Mouse (Mus musculus): Measurements from ENCODE around the gene Zfp593.

The Zfp593 gene

GRCm38 (mm10) chr4:134234876-134235275, 10.5 kb downstream of the Zfp593 start:
- DNase-seq (ENCODE audit: low read depth, low spot score): no peak

GRCm38 (mm10) chr4:134230431-134230830, 15.0 kb downstream of the Zfp593 start:
- no peak for DNase-seq (ENCODE audit: low read depth, low spot score)

- no peak for DNase-seq (ENCODE audit: low read depth, low spot score)
Measured at GRCm38 (mm10) chr4:134227194-134227593, 18.2 kb downstream of the Zfp593 start, which contains the start of gene Catsper4. Gene Catsper4, minus strand, starts transcription at chr4:134227383.

- DNase-seq (ENCODE audit: low read depth, low spot score): no peak
Measured at GRCm38 (mm10) chr4:134222793-134223600, 22.4 kb downstream of the Zfp593 start.

GRCm38 (mm10) chr4:134206488-134207053, 38.8 kb downstream of the Zfp593 start:
- DNase-seq (ENCODE audit: low read depth, low spot score): no peak

- no peak for DNase-seq (ENCODE audit: low read depth, low spot score)
Measured at GRCm38 (mm10) chr4:134203340-134203896, 42.0 kb downstream of the Zfp593 start.

- no peak for DNase-seq (ENCODE audit: low read depth, low spot score)
Measured at GRCm38 (mm10) chr4:134202904-134203303, 42.5 kb downstream of the Zfp593 start, which contains the start of gene Gm7534. Gene Gm7534, minus strand, starts transcription at chr4:134203004.

DNA sequence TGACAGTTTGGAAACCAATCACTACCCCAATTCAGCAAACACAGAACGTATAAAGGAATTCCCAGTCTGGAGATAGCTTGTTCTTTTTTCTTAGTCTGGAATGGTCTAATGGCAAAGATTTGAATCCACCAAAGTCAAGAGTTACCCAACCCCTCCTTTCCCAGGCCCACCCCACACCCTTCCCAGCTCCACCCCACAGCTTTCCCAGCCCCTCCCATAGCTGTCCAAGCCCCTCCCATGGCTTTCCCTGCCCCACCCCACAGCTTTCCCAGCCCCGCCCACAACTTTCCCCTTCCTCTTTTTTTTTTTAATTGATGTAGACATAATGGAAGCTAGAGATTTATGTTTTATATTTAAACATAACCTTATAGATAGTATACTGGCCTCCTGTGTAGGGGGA, 46.0 kb downstream of the Zfp593 start:
- no peak for DNase-seq (ENCODE audit: low read depth, low spot score)

All from forelimb bud, embryonic 11.5 days (tissue).